Mouse (Mus musculus): ENCODE results near the gene Hcn1. TPM values are rescaled to one million over a fixed set of nuclear protein-coding genes. Genes with fewer than 3 reads are reported as not detected.

Gene Hcn1
- total RNA-seq, 2 experiments from 2014 or later, result 0.36 to 0.45 TPM

DNA sequence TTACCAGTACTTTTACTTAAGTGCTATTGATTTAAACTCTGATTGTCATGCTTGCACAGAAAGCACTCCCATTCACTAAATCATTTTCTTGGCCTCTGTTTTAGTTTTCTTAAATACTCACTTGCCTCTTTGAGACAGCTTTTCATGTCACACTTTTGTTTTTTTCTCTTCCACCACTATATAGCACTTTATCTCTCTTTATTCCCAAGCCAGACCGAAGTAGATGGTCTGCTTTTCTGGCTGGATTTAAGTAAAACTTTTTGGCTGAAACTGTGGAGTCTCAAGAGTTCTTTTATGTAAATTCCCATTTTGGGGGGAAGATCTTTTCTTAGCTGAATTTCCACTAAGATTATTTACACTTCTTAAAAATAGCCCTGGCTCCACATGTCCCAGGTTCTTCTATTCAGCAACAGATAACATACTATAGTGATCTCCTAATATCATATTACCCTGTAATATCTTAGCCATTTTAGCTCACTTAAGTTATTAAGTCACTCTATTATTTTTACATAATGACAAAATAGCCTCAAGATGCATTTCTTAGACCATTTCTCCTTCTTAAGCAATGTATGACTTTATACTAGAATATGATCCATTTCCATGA, 92.7 kb downstream of the Hcn1 start:
- no peak for DNase-seq (ENCODE audit: low spot score in 2 of 2)

DNA sequence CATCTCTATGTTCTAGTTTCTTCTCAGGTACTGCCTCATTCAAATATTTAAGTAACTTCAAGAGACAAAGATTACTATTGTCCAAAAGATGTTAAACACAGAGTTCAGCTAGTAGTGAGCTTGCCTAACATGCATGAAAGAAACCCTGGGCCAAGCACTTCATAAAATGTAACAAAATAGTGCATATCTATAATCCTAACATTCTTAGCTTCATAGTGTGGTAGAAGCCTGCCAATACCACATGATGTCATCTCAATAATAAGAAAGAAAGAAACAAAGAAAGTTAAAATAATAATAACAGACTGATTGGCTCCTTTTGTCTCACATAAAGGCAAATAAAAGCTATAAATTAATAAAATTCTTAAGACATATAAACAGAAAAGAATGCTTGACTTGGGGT, 103.5 kb downstream of the Hcn1 start:
- DNase-seq (ENCODE audit: low spot score in 2 of 2), result no peak

DNA sequence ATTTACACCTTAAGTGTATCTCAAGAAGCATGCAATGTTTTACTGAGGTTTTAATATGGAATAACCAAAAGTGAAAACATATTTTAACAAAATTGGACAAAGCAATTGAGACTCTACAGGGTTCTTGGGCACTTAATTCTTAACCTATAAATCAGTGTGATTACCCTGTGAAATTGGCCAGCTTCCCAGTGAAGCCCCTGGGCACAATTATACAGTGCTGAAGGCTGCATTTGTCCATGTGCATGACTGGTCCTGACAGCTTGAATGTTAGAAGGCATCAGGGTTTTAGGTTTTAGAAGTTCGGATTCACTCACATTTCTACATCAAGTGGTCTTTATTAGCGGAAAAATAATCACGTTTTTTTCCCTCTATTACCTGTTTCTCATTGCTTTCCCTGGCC, 103.9 kb downstream of the Hcn1 start:
- DNase-seq (ENCODE audit: low spot score in 2 of 2), result no peak

DNA sequence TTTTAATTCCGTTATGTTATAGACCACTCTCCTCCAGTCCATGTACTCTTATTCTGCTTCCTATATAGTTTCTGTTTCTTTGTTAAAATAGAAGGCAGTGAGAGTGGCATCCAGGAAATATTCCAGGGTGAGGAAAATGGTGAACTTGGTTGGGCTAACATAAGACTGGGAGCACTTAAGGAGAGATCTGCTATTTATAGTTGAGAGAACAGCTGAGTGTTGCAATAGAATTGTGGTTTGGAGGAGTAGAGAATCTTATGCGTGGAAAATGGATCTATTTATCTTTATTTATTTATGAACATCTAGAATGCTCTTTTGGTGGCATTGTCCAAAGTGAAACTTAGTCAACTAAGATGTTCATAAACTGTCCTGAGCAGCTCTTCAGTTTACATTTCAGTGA, 104.4 kb downstream of the Hcn1 start:
- DNase-seq (ENCODE audit: low spot score in 2 of 2), result no peak

DNA sequence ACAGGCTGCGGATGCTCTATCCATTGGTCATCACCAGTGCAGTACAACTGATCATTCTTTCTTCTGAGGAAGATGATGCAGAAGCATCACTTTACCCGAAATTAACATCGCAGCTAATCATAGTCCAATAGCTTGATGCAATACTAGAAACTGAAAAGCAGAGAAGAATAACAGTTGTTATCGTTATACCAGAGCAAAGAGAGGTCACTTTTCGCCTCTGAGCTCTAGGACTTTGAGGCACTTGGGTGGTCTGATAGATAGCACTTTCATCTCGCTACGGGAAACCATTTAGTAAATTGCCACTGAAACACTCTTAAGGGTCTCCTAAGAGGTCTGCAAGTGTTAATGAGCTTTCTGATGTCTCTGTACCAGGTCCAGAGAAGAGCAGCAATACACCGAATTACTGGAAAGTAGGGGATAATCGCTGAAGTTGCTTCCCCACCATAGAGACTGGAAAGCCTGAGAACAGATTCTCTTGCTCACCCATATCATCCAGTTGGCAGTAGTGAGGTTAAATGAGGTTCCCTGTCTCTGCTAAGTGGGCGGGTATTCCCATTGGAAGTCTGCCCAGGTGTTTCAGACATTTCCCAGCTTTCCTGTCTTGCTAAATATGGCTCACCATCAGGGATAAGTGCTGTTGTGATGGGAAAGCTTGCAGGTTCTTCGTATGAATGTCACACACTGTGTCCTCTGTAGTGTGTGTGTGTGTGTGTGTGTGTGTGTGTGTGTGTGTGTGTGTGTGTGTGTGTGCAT, 105.0 kb downstream of the Hcn1 start:
- no peak for DNase-seq (ENCODE audit: low spot score in 2 of 2)

DNA sequence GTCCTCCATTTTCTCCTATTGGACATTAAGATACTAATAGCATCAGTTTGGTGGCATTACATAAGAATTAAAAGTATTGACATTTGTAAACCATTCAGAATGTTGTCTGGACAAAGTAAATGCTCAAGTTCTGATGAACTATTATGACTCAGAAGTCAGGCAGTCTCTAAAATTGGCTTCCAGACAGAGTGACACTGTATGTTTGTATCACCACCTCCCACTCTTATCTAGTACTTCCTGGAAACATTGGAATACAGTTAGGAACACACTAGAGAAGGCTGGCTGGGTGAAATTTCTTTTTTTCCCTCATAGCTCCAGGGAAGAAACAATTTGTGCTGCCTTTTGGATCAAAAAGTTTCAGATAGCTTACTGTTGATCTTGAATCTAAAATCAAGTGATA, 108.7 kb downstream of the Hcn1 start:
- no peak for DNase-seq (ENCODE audit: low spot score in 2 of 2)

DNA sequence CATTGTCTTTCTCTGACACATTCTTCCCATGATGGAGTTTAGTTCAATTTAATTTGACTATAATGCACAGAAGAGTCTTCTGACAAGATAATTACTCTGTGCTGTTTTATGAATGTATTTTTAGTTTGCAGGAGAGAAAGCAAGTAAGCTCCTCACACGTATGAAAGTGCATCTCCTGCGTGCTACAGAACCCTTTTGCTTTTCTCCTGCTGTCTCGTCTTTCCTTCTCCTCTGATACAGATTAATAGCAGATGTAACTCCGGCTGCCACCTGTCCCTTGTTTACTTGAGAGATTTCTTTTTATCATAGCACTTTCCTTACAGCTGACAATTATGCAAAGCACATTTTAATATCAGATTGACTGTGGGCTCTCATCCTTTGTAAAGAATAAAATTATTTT, 120.0 kb downstream of the Hcn1 start:
- DNase-seq (ENCODE audit: low spot score in 2 of 2), result no peak

DNA sequence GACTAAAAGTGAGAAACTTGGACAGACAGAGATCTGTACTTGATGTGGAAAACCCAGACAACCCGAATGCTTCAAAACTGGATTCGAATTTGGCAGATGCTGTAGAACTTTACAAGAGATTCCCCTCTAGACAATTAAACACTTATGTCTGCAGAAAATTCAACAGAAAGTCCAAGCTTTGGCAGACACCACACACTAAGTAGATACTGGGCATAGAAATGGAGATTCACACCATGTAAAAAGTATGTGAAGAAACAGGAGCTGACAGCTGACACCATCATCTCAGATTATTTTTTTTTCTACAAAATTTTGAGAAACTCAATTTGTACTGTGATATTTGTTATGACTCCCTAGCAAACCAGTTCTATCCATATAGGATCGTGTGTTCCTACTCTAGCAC, 122.0 kb downstream of the Hcn1 start:
- DNase-seq (ENCODE audit: low spot score in 2 of 2), result no peak

DNA sequence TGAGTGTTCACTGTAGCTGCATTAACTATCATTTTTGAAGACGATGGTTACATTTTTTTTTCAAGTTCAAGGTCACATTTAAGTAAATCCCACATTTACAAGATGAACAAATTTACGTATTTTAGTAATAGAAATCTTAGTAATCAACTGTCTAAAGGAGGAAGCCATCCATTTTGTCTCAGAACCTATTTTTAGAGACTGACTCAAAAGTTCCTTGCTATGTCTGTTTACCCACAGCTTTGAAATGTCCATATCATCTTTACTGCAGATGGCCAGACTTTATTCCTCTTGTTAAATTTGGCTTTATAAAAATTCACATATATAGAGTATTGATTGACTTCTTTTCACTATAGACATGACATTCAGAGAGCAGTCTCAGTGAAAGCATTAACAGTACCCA, 126.3 kb downstream of the Hcn1 start:
- DNase-seq (ENCODE audit: low spot score in 2 of 2), result no peak

DNA sequence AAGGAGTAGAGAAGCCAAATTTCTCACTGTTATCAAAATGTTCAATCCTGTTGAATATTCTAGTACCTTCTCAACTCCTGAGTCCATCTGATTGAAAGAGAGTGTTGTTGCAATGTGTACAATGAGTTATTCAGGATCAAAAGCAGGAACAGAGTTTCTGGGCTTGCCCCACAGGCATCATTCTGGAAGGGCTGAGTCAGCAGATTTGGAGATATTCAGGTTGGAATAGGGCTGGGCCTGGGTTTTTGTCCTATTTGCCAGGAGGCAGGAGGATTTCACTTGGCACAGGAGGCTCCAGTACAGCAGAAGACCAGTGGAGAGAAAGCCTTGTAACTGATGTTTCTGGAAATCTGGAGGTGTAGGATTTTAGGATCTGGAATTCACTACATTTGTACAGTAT, 130.6 kb downstream of the Hcn1 start:
- no peak for DNase-seq (ENCODE audit: low spot score in 2 of 2)

DNA sequence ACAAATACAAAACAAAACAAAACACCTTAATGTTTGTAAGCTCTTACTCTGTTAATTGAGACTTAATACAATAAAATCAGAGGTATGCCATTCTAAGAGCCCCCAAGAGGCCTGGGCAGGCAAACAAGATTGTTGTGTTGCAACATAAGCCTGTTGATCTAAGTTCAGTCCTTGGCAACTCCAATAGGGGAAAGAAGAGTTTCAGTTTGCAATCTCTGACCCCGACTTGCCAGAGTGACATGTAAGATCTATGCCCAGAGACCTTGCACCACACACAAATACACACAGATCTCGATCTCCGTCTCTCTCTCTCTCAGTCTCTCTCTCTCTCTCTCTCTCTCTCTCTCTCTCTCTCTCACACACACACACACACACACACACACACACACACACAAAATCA, 142.3 kb downstream of the Hcn1 start:
- DNase-seq (ENCODE audit: low spot score in 2 of 2), result no peak

DNA sequence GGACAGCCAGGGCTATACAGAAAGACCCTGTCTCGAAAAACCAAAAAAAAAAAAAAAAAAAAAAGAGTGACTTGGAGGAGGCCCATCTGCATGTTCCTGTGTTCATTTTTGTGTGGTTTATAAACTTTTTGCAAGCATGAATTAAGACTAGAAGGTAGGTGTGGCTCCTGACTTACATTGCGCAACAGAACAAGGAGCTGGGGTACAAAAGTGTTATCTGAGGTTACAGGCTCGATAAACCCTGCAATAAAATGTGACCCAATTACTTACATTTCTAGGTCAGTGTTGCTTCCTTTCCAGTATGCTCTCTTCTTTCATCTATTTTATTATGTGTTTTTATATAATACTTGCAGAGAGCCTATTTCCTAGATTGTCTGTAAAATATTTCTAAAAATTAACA, 143.1 kb downstream of the Hcn1 start:
- no peak for DNase-seq (ENCODE audit: low spot score in 2 of 2)

DNA sequence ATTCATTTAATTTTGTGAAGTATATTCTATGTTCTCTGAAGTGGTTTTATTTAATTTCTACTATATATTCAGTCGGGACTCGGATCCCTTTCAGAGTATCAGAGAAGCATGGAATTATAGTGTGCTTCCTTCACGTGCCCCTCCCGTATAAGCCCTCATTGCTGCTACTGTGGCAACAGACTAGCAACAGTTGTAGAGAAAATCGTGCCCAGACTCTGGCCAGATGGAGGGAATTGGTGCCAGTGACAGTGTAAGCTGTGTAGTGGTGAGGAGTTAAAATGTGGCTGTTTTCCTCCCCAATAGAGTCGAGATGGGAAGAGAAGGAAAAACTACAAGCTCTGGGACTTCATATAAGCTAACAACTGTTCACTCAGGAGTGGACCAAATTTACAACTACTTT, 163.4 kb downstream of the Hcn1 start:
- no peak for DNase-seq (ENCODE audit: low spot score in 2 of 2)

DNA sequence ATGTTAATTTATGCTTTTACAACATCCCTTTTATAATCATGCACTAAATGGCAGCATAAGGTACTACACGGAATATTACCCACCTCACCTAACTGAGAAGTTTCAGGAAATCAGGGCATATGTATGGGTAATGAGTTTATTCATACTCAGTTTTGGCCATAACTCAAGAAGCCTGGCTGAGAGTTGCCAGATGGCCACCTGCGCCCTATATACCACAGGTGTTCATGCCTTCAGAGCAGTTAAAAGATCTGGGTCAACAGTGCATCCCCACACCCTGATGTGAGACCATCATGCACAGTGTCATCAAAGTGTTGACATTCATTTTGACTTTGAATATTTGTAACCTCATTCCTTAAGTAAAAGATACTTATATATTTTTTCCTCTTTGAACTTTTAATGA, 183.3 kb downstream of the Hcn1 start:
- no peak for DNase-seq (ENCODE audit: low spot score in 2 of 2)

DNA sequence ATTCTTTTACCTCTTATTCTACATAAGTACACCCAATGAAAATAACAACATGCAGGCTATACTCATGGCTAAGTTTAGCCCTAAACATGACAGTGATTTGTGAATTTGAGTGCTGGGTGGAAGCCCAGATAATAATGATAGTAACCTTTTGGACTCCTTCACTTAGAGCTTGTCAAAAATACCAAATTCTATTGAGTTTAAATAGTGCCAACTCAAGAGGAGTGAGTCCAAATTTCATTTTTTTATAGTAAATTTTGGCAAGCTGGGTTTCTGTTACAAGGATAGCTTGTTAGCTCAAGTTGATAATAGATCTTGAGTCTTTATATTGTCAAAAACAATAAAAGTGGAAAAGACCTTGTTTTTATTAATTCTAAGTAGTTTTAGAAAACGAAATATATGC, 190.7 kb downstream of the Hcn1 start:
- DNase-seq (ENCODE audit: low spot score in 2 of 2), result no peak

DNA sequence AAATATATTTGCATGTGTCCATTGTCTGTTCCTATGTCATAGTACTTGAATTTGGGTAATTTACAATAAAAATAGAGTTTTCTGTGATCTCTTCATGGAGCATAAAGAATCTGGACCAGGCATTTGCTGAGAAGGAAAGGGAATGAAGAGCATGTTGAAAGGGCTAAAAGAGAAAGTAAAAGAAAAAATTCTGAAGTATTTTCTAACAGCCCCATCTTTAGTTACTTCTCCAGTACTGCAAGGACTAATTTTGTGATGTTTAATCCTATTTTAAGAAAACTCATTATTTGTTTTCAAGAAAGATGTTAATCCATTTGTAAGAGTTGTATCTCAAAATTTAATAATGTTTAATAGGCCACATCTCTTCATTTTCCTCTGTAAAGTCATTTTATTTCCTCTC, 198.9 kb downstream of the Hcn1 start:
- DNase-seq (ENCODE audit: low spot score in 2 of 2), result no peak

DNA sequence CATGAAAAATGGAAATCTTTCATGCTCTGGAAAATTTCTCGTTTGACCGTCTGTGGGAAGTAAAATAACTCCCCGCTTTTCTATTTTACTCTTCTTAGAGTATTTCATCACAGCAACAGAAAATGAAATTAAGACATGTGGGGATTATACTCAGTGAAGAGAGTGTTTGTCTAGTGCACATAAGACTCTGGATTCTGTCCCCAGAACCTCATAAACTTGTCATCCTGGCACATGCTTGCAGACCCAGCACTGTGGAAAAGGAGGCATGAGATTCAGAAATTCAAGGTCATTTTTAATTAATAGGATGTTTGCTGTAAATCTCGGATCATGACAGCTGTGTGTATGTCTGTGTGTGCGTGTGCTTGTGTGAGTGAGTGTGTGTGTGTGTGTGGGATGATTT, 225.5 kb downstream of the Hcn1 start:
- no peak for DNase-seq (ENCODE audit: low spot score in 2 of 2)

DNA sequence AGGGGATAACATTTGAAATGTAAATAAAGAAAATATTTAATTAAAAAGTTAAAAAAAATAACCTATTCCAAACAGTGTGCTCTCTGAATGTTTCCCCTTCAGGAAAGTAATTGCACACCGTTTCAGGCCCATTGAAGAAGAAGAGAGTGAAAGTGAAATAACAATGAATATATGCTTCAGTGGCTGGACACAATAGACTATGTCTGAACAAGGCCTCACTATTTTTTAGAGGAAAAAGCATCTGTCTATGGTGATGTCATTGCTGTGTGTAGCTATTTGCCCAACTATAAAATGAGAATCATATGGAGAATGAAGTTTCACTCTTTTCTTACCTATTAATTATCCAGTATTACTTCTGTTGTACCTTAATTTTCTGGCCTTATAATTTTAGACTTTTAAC, 234.5 kb downstream of the Hcn1 start:
- no peak for DNase-seq (ENCODE audit: low spot score in 2 of 2)

DNA sequence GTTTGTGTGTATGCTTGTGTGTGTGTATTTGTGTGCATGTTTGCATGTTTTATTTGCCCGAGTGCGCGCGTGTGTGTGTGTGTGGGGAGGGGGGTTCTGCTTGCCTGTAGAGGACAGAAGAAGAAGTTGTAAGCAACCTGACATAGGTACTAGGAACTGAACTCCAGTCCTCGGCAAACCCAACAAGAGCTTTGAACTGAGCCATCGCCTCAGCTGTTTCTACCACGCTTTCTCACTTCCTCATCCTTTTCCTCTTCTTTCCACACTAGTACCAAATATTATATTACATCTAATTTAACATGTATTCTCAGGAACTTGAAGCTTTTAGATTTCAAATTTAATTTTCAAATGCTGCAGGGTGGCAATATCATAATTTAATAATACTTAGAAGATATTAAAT, 236.1 kb downstream of the Hcn1 start:
- no peak for DNase-seq (ENCODE audit: low spot score in 2 of 2)

DNA sequence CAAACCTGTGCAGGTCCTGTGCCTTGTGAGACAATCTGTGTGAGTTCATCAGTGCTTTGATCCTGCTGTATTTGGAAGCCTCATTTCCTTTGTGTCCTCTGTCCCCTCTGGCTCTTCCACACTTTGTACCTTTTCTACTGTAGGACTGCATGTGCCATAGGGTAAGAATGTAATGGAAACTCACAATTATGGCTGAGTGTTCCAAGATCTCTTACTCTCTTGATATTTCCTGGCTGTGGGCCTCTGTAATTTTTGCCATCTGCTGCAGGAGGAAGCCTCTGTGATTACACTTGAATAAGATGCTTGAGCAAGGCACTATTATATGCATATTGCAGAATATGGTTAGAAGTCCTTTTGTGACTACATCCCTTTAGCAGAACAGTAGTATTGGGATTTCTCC, 240.2 kb downstream of the Hcn1 start:
- DNase-seq (ENCODE audit: low spot score in 2 of 2), result no peak

DNA sequence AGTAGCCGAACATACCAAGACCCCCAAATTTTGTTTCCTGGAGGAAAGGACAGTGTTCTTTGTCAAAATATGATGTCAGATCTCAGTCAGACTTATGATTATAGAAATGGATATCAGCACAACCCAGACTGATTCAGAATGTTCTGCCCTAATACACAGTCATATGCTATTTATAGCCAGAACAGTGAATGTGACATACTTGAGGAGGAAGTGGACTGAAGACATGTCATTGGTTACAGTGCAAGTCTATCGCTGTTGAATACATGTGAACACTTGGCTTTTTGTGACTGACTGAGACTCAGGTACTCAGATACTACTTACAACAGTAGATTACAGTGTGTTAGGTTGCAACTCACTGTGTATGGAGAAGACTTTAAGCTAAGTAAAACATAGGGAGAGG, 245.2 kb downstream of the Hcn1 start:
- DNase-seq (ENCODE audit: low spot score in 2 of 2), result no peak

DNA sequence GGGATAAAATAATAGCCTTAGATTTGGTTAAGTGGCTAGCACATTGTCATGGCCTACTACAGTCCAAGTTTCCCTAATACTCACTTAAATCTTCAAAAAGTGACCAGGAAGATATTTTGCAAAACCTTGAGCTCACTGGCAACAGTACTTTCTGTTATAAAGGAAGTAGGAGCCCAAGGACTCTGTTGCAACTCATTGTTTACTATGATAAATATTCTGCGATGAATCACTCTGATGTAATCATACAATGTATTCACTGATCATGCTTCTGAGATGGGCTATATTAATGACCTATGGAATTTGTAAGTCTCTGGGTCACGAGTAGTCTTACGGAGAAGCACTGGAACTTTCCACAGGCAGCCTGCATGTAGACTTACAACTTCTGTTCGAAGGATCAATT, 246.6 kb downstream of the Hcn1 start:
- DNase-seq (ENCODE audit: low spot score in 2 of 2), result no peak

DNA sequence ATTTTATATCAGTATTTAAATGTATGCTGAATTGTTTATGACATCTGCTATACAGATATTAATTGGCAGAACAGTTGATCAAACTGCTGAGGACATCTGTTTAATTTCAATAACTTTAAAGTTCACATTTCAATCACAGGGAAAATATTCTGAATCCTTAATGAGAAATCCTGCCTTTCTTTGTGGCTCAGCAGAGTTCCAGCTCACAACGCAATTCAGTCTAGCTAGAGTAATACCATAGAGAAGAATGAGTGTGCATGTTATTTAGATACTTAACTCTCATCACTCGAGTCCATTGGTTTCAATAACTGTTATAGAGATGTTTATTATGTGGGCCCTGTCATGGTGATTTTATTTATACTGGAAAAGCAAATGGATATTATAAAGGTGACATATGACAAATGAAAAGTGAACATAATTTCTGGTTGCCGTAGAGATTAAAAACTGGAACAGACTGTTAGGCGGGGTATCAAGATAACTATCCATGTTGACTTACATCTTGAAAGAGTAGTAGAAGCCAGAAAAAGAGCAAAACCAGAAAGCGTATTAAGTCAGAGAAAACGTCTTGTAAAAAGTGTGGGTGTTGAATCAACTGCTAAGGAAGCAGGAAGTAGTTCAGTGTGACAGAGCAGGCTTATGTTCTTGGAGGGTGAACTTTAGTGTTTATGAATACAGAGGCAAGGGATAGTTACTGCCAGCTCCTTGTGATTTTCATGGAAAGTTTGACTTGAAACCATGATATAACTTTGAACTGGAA, 250.0 kb downstream of the Hcn1 start:
- DNase-seq (ENCODE audit: low spot score in 2 of 2), result no peak
